Mouse (Mus musculus) bone marrow macrophage, adult 2 months (primary cell): ENCODE results near the gene Plin3.

ENCODE experiments used
- CTCF ChIP-seq: IDR thresholded peaks from 2 replicates; pipeline ENCODE4 v1.5.1; 2012; ENCODE audit warnings: low read depth, mild to moderate bottlenecking, low read length, moderate library complexity
- POLR2A ChIP-seq: IDR thresholded peaks from 2 replicates; pipeline ENCODE4 v1.6.1; 2012; ENCODE audit warnings: mild to moderate bottlenecking, low read depth, low read length, borderline replicate concordance

DNA sequence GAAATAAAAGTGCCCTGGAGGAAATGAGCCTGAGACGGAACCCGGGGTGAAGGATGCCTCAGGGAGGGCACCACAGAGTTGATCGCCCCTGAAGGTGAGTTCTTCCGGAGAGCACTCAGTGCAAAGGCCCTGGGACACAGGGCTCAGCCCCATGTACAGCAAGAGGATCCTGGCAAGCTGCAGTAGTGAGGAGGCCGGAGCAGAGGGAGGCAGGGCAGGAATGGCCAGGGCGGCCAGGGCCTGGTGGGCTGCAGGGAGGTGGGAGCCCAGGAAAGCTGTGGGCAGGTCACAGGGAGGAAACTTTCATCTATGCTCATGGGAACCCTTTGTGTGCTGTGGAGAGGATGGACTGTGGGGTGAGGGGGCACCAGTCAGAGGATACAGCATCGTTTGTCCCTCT lies 19.2 kb downstream of the Plin3 start:
- TF ChIP-seq CTCF (no peak), POLR2A (no peak)
